Mouse (Mus musculus): Measurements from ENCODE around the gene Myo1h.
A peak's percentile ranks its signal among the peaks of the same experiment; 100 is the strongest.

Myo1h gene

DNA sequence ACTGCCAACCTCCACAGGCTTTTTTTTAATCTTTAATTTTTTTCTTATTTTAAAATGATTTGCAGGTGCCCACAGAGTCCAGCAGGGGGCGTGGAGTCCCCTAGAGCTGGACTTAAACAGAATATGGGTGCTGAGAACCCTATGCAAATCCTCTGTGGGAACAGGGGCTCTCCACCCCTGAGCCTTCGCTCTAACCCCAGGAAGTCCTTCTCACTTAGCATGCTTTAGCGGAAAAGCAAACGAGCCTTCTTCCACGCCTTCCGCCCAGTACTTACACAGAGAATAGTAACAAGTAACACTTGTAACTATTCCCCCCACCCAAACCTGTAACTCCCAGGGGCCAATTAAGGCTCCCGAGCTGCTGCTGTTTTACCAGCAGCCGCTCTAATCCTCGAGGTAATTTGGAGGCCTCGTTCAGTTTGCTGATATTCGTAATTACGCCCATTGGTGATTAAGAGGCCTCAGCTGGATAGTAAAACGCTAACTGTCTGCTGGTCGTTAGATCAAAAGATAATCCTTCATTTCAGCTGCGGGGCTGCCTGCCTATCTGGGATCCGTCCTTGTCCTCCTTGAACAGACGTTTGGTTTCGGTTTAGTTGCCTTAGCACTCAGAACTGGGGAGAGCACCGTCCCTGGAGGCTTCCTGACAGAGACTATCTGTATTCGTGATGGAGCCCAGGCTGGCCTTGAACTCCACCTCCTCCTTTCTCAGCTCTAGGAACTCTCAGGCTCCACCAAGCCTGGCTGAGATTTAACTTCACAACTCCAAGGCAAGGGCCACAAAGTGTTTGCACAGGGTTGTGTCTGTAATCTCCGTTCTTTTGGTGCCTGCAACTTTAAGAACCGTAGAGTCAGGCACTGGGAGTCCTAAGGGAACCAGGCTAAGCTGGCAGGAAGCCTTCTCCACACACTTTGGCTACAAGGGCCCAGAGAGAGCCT lies 8.0 kb downstream of the Myo1h start:
- no peak for DNase-seq (ENCODE audit: low read depth, low spot score)

DNA sequence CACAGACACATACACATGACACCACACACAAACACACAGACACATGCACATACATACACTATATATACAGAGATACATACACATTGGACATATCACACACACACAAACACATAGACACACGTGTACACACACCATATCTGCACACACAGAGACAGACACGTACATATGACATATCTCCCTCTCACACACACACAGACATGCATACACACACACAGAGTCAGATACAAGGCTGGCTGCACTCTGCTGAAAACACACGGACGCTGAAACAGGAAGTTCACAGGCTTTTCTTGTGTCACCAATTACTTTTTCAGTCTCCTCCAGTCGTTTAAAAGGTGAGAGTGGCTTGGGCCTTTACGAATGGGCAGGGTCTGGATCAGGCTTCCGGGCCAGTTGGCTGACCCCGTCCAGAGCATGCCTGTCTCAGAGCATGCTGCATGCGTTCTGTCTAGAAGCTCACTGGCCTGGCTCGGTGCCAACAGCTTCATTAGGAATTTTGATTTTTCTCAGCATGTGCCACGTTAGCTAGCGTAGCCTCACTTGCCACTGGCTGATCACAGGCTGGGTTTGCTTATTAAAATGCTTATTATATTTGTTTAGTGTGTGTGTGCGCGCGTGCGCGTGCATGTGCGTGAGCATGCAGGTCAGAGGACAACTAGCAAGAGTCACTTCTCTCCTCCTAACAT lies 9.4 kb downstream of the Myo1h start:
- no peak for DNase-seq (ENCODE audit: low read depth, low spot score)

DNA sequence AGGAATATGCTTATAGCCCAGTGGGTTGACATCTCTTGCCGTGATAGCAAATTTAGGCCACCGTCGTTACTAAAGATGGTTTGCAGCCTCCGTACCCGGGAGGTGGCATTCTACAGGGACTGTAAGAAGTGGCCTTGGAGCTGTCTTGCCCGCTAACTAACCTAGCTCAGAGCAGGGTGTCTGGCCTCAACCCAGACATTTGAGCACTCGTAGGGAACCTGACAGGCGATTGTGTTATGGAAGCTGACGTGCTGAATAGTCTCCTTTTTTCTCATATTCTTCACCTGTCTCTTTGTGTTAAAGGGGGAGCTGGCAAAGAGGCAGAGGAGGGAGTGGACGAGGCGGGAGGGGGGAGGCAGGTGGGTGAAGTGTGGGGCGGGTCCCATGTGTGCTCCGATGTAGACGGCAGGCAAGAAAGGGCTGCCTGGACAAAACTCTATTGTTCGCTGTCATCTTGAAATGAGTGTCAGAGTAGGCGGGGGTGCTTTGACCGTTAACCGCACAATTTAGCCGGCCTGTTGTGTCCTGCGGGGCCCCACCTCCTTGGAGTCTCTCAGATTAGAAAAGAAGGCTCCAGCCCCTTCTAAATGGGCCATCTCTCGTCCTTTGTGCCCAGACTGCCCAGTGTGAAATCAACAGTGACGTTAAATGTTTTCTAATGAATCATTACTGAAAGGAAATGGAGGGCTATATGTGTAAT lies 10.3 kb downstream of the Myo1h start:
- DNase-seq (ENCODE audit: low read depth, low spot score): no peak

DNA sequence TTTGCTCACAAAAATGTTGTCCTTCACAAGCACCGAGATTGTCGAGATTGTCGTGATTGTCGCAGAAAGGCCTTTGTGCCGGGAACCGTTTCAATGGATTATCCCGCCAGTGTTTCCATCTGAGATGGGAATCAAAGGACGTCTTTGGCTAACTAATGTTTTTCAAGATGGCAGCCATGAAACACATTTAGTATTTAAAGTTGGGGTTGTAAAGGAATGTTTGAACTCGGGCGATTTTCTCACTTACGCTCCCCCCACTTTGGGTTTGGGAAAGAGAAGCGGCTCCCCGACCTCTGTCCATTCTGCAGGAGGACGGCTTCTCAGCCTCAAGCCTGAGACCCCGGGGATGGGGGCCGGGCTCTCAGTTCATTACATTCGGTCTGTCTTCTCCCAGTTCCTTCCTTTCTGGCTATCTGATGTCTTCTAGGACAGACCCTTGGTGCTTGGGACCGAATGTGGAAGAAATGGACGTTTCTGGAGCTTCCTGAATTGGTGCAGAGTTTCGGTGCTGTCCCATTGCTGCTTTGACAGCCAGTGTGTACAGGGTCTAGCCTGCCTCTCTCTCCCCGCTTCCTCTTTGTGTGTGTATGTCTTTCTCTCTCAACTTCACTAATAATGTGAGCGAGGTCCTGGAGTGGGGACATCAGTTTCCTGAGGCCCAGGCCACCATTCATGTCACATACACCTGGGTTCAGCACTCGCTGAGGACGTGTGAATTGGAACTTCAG lies 11.1 kb downstream of the Myo1h start:
- DNase-seq (ENCODE audit: low read depth, low spot score): no peak

DNA sequence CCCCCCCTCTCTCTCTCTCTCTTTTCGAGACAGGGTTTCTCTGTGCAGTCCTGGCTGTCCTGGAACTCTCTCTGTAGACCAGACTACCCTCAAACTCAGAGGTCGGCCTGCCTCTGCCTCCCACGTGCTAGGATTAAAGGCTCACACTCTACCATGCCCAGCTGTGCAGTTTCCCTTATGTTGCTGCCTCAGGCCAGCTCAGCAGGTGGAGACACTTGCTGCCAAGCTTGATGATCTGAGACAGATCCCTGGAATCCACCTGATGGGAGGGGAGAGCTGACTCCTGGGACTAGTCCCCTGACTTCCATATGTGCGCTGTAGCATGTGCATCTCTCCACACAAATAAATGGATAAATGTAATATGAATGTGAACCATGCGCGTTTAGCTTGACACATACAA lies 14.2 kb downstream of the Myo1h start:
- no peak for DNase-seq (ENCODE audit: low read depth, low spot score)

DNA sequence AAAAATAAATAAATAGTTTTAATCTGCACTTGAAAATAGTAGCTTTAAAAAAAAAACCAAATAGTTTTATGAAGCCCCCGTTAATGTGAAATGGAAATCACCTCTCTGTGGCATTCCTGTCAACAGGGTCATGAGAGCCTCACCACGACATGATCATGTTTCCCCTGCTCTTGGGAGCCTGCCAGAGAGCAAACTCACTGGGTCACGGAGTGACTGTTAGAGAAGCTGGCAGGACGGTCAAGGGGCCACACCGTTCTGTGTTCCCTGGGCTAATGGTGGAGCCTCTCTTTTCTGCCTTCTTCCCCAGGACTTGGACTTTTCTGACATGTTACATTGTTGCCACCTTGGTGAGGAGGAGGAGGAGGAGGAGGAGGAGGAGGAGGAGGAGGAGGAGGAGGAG lies 17.5 kb downstream of the Myo1h start:
- no peak for DNase-seq (ENCODE audit: low read depth, low spot score)

DNA sequence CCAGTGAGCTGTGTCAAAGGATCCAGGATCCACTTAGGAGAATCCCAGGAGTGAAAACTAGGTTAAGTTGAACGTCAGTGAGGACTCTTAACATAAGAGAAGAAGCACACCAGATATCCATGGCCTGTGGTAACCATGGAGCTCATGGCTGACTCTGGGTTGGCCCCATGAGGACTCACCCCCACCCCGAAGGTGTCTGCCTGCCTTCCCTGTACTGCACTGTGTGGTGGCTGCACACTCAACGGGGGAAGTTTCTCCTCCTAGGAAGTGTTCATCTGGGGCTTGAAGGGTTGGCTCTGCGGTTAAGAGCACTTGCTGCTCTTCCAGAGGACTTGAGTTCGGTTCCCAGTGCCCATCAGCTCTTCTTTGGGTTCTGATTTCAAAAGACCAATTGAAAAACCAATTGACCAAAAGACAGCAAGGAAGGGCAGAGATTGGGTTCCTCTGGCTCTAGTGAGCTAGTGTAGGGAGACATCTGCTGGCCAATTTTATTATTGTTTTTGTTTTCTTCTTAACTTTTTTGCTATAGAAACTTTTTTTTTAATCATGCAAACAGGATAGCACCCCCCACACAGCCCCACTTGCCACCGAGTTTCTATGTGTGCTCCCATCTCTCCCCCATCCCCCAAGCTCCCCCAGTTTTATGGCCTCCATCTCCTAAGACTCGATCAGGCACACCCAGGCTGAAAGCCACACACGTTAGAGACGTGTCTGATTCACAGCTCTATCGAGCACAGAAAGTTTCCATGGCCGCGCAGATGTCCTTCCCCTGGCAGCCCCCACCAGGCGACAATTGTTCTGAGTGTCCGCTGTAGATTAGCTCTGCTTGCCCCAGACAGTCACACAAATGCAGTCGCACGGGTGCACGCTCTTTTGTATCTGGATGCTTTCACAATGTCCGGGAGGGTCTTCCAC lies 20.1 kb downstream of the Myo1h start:
- DNase-seq (ENCODE audit: low read depth, low spot score): no peak

DNA sequence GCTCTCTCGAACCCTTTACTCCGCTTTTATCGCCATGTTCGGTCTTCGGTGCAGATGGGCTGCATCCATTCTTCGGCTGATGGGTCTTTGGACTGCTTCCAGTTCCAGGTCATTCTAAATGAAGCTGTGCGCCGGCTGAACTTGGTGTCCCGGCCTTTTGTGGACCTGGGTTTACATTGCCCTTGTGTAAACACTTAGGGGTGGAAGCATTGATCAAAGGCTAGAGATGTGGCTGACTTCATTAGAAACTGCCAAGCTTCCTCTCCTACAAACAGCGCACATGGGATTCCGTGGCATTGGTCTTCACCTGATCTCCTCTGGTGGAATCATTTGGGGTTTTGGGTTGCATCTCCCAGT lies 20.7 kb downstream of the Myo1h start:
- no peak for DNase-seq (ENCODE audit: low read depth, low spot score)

DNA sequence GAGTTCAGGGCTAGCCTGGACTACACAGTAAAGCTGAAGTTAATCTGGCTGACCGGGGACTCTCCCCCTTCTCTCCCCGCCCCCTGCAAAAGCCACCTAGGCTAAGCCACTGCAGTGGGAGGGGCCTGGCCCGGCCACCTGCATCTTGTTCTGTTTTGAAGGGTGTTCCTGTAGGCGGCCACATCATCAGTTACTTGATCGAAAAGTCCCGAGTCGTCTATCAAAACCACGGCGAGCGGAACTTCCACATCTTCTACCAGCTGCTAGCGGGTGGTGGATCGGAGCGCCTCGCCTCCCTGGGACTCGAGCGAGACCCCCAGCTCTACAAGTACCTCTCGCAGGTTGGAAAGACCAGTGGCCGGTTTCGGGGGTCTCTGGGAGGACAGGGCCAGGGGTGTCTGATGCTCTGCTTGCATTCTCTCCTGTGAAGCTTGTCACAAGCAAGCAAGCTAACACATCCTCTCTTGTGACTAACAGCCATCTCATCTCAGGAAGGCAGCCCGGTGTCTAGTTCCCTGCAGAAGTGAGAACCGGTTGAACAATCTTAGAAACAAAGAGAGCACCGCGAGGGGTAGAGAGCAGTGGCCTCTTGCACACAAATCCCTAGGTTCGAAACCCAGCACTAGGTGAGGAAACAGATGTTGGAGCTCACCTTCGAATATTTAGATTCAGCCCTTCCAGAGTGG lies 34.3 kb downstream of the Myo1h start:
- DNase-seq (ENCODE audit: low read depth, low spot score): no peak

DNA sequence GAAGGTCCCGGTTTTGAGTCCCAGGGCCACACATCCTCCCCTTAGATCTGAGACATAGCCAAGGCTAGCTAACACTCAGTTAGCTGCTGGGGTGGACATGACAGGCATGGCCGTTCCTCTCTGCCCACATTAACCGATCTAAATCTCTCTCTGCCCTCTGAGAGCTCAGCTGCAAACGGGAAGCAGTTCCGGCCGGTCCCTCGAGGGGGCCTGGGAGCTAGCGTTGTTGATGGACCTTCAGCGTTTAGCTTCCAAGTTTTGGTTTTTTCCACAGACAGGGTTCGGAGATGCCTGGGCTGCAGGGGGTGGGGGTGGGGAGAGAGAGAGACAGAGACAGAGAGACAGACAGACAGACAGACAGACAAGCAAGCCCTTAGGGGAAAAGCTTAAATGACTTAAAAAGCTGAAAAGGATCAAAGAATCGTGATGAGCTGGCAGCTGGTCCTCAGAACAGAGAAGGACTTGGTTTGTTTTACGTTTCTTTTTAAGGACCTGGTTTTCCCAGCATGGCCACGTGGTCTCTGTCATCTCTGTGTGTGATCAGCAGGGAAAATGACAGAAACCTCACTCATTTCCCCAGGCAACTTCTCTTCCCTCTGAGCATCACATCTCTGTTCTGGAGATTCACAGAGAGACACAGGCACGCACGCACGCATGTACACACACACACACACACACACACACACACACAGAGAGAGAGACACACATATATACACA lies 35.0 kb downstream of the Myo1h start:
- no peak for DNase-seq (ENCODE audit: low read depth, low spot score)

DNA sequence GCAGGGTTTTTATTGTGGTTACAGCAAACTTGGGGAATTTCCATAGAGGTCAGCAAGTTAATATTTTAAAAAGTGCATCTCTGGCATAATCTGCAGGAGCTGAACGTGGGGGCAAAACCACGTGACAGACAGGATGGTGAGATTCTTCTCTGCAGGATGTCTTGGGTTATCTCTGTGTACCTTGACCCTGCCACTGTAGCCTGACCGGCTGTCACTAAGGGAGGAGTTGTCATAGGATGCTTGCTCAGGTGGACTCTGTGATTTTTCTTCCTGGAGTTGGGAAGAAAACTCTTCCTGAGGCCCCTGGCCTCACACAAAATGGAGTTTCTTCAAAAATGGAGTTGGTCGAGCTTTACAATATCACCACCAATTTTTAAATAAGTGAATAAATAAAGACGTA lies 54.0 kb downstream of the Myo1h start:
- no peak for DNase-seq (ENCODE audit: low read depth, low spot score)

DNA sequence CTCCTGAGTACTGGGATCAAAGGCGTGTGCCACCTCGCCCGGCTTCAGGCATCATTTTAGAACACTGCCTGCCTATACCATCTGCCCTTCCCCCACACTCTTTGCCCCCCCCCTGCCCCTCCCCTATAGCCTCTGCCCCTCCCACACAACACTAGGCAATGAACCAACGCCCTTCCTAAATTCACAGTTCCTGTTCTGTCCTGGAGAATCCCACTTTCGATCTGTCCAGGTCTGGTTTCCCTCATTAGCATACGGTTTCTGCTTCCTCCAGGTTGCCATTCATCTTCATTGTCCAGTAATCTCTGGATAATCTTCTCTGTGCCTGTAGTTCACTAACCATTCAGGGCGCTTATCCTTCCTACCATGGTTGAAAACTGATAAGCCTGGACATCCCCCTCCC lies 54.6 kb downstream of the Myo1h start:
- DNase-seq (ENCODE audit: low read depth, low spot score): peak; percentile 27

DNA sequence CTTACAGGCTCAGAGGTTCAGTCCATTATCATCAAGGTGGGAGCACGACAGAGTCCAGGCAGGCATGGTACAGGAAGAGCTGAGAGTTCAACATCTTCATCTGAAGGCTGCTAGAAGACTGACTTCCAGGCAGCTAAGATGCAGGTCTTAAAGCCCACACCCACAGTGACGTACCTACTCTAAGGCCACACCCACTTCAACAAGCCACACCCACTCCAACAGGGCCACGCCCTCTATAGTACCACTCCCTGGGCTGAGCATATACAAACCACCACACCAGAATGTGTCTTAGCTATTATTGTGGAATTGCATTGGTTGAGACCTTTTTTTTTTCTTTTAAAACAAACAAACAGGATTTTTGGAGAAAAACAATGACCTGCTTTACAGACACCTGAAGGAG lies 56.6 kb downstream of the Myo1h start:
- DNase-seq (ENCODE audit: low read depth, low spot score): no peak

DNA sequence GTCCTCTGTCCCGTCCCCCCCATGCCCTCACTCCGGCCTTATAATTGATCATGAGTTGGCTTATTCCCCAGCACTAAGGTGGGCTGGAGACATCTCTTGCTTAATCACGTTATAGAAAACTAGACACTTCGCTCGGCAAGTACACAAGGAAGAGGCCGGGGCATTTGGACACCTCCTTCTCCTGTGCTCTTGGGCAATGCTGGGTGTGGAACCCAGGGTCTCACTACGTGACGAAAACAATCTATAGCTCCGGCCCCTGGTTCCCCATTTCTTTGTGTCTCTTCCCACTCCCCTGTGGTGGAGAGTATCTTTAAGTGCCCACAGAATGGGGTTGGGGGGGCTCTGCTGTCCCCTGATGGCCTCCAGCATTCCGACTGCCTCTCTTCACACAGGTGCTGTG lies 58.0 kb downstream of the Myo1h start:
- DNase-seq (ENCODE audit: low read depth, low spot score): no peak

DNA sequence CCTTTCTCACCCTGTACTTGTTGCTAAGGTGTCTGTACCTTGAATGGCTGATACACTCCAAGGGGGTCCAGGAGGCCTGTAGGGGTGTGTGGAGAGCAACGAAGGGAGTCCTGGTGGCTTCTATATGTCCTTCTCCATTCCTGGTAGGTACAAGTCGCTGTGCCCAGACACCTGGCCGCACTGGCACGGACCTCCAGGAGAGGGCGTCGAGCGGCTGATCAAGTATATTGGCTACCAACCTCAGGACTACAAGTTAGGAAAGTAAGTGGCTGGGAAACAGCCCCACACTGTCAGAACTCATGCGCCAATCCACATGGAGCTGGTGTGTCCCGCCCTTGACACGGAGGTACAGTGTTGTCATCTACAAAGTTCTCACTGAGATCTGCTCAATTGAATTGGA lies 62.5 kb downstream of the Myo1h start:
- no peak for DNase-seq (ENCODE audit: low read depth, low spot score)

DNA sequence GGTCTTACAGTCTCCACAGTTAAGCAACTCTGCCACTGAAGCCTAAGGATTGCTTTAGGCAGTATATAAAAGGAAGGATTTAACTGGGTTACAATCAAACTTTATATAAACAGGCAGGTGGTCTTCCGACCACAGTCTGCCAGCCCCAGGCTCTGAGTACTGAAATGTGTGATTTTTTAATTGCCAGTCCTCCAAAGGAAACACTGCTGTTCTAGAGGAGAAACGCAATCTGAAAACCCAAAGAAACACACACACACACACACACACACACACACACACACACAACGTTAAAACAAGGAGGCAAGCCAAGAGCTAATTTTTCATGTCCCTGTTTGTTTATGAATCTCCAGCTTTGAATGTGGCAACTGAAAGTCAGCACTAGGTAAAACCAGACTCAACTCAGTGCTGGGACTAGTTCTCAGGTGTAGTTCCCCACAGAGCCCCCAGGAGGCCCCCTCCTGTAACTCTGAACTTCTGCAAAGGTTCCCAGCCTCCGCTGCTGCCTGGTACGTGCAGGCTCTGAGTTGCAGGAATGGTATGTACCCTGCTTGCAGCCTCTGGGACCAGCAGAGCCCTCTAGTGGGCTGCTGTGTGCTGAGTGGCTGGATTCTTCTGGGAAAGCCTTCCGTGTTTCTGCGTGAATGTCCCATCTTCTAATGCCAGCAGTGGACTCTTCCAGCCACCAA lies 67.4 kb downstream of the Myo1h start:
- peak; percentile 29 for DNase-seq (ENCODE audit: low read depth, low spot score)

DNA sequence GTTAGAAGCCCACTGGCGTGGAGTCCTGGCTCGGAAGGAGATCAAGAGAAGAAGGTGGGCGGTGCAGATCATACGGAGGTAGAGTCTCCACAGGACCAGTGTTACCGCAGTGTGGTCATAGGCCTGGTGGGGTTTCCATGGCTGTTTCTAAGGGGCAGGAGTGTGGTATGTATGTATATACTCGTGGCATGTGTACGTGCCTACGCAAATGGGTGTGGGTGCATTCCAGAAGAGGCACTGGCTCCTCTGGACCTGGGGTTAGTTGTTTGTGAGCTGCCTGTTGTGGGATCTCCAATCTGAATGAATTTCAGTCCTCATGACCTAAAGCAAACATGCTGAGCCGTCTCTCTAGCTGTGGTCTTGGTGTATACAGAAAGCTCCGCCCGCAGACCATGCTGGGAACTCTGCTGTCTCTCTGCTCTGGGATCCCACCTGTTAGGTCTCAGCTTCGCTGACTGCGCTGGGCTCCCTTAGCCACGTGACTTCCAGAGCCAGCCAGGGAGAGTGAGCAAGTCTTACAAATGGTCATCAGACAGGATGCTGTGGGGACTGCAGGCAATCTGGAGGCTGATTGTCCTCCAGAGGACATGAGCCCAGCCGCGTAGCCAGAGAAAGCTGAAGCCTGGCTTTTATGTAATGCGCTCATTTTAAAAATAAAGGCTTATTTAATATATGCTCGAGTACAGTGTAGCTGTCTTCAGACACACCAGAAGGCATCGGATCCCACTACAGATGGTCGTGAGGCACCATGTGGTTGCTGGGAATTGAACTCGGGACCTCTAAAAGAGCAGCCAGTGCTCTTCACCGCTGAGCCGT lies 68.2 kb downstream of the Myo1h start:
- DNase-seq (ENCODE audit: low read depth, low spot score): no peak

DNA sequence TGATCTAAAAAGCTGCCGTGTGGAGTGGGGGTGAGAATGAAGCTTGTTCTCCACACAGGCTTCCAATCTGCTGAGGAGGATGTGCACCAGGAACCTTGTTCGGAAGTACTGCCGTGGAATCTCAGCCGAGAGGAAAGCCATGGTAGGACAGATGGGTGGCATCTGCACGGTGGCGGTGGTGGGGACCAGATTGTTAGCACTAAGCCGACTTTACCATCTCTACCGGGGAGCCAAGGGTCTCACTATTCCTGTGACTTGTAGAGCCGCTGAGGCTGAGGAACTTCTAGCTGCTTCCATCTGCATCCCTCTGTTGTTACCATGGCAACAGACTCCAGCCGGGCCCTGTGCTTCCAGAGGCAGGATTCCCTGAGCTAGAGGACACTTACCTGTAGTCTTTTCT lies 69.9 kb downstream of the Myo1h start:
- no peak for DNase-seq (ENCODE audit: low read depth, low spot score)
